Mouse (Mus musculus): ENCODE results near the gene 1600014C23Rik.

The 1600014C23Rik gene

GRCm38 (mm10) chr17:45733735-45734301, at the start of gene 1600014C23Rik:
TSS of gene 1600014C23Rik (minus strand) at chr17:45733844.
- DNase-seq (ENCODE audit: low spot score), result peak; percentile 63

GRCm38 (mm10) chr17:45778446-45778845, 44.8 kb upstream of the 1600014C23Rik start:
- DNase-seq (ENCODE audit: low spot score), result no peak

GRCm38 (mm10) chr17:45777431-45777830, 43.8 kb upstream of the 1600014C23Rik start:
- DNase-seq (ENCODE audit: low spot score), result no peak

- no peak for DNase-seq (ENCODE audit: low spot score)
These were observed 42.5 kb upstream of the 1600014C23Rik start for GRCm38 (mm10) chr17:45776185-45776584.

GRCm38 (mm10) chr17:45775468-45775867, 41.8 kb upstream of the 1600014C23Rik start:
- DNase-seq (ENCODE audit: low spot score), result no peak

GRCm38 (mm10) chr17:45772566-45772965, 38.9 kb upstream of the 1600014C23Rik start:
- no peak for DNase-seq (ENCODE audit: low spot score)

GRCm38 (mm10) chr17:45772096-45772495, 38.5 kb upstream of the 1600014C23Rik start:
- no peak for DNase-seq (ENCODE audit: low spot score)

- no peak for DNase-seq (ENCODE audit: low spot score)
These were observed 36.8 kb upstream of the 1600014C23Rik start for GRCm38 (mm10) chr17:45770441-45770840.

GRCm38 (mm10) chr17:45769821-45770220, 36.2 kb upstream of the 1600014C23Rik start:
- DNase-seq (ENCODE audit: low spot score), result no peak

- no peak for DNase-seq (ENCODE audit: low spot score)
These were observed 34.0 kb upstream of the 1600014C23Rik start for GRCm38 (mm10) chr17:45767536-45768146.

GRCm38 (mm10) chr17:45766735-45767535, 33.3 kb upstream of the 1600014C23Rik start:
- DNase-seq (ENCODE audit: low spot score), result peak; percentile 80

GRCm38 (mm10) chr17:45765914-45766313, 32.3 kb upstream of the 1600014C23Rik start:
- DNase-seq (ENCODE audit: low spot score), result no peak

- no peak for DNase-seq (ENCODE audit: low spot score)
These were observed 29.5 kb upstream of the 1600014C23Rik start for GRCm38 (mm10) chr17:45763188-45763587.

- no peak for DNase-seq (ENCODE audit: low spot score)
These were observed 28.3 kb upstream of the 1600014C23Rik start for GRCm38 (mm10) chr17:45761902-45762301.

- no peak for DNase-seq (ENCODE audit: low spot score)
These were observed 27.5 kb upstream of the 1600014C23Rik start for GRCm38 (mm10) chr17:45760965-45761645.

- DNase-seq (ENCODE audit: low spot score), result no peak
These were observed 26.1 kb upstream of the 1600014C23Rik start for GRCm38 (mm10) chr17:45759751-45760150.

GRCm38 (mm10) chr17:45758808-45759207, 25.2 kb upstream of the 1600014C23Rik start:
- DNase-seq (ENCODE audit: low spot score), result no peak

- DNase-seq (ENCODE audit: low spot score), result no peak
These were observed 24.3 kb upstream of the 1600014C23Rik start for GRCm38 (mm10) chr17:45757932-45758331.

- no peak for DNase-seq (ENCODE audit: low spot score)
These were observed 23.2 kb upstream of the 1600014C23Rik start for GRCm38 (mm10) chr17:45756831-45757230.

- DNase-seq (ENCODE audit: low spot score), result no peak
These were observed 22.7 kb upstream of the 1600014C23Rik start for GRCm38 (mm10) chr17:45756391-45756790.

- peak; percentile 81 for DNase-seq (ENCODE audit: low spot score)
These were observed 20.7 kb upstream of the 1600014C23Rik start for GRCm38 (mm10) chr17:45754186-45754862.

GRCm38 (mm10) chr17:45752678-45753077, 19.0 kb upstream of the 1600014C23Rik start:
- DNase-seq (ENCODE audit: low spot score), result no peak

Measured in layer of hippocampus, adult 11-12 months (tissue).